Mouse (Mus musculus) ovary, postnatal 36 days (tissue): ENCODE data around the gene Gng11.

Experiments
- DNase-seq: peaks from one replicate; pipeline ENCODE4 v3.0.0; 2022; ENCODE audit warnings: low spot score, mixed read lengths

Gene Gng11

GRCm38 (mm10) chr6:4003890-4004306 lies at the start of gene Gng11:
Gene Gng11, plus strand, starts transcription at chr6:4003904.
- peak; percentile 65 for DNase-seq

DNA sequence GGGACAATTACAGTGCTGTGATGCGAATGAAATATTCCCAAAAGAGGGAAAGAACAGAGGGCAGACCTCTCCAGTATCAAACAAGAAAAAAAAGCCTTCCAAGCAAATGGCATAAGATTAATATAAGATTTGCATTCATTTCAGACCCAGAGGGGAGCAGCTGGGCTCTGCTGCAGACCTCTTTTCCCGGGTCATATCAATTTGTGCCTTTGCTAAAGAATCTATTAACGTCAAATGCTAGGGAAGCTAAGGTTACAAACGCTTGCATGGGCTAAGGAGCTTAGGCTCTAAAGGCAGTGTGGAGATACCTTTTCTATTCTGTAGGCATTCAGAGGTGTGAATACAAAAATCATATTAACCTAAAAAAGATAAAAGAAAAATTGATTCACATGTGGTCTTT lies 48.7 kb upstream of the Gng11 start:
- no peak for DNase-seq

GRCm38 (mm10) chr6:3967676-3968626 lies 35.8 kb upstream of the Gng11 start:
- DNase-seq = peak; percentile 25

GRCm38 (mm10) chr6:3973679-3974078 lies 30.0 kb upstream of the Gng11 start:
- no peak for DNase-seq

DNA sequence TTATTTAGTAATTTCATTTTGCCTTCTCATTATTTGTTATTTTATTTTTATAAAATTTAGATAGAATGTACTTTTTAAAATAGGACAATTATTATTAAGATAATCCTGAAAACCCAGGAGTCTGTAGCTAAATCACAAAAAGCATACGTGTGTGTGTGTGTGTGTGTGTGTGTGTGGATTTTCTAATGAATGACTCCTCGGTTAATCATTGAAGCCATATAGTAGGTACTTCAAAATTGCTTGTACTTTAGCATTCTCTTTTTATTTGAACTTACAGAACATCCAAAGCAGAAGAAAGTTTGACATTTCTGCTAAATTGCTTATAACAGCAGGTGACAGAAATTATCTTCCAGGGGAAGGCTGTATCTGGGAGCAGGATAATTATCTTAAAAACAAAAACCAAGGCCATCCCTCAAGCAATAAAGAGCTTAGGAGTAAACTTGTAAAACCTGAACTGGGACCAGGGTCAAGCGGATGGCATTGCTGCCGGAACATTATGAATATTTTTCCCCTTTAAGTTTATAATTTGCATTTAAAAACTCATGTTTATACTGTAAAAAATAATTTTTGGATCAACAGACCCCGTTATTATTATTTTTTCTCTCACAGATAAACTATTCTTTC lies 20.9 kb upstream of the Gng11 start:
- DNase-seq = no peak

- no peak for DNase-seq
Observed at GRCm38 (mm10) chr6:3988750-3989149, 15.0 kb upstream of the Gng11 start, which contains the start of gene Tfpi2. Gene Tfpi2, minus strand, starts transcription at chr6:3988919.

DNA sequence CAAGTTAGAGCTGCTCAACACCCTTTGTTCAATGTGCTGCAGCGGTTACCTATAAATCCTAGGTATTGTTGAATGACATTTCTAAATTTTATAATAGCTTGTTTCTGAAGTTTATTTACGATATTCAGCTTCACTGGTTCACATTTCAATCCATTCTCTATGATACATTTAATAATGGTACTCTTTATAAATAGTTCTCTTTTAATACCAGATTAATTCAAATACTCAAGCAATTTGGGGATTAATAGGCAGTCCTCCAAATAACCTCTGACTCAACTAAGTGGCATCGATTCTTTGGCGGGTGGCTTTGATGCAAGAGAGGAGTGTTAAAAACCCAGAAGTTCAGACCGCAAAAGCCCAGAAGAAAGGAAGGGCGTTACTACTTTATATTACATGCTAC lies 10.2 kb upstream of the Gng11 start, which contains the start of gene Gngt1:
Gngt1 (plus strand) TSS at position 301 of the 400 bp plus-strand sequence.
- no peak for DNase-seq

- DNase-seq = no peak
Observed at GRCm38 (mm10) chr6:3998089-3998488, 5.6 kb upstream of the Gng11 start.

DNA sequence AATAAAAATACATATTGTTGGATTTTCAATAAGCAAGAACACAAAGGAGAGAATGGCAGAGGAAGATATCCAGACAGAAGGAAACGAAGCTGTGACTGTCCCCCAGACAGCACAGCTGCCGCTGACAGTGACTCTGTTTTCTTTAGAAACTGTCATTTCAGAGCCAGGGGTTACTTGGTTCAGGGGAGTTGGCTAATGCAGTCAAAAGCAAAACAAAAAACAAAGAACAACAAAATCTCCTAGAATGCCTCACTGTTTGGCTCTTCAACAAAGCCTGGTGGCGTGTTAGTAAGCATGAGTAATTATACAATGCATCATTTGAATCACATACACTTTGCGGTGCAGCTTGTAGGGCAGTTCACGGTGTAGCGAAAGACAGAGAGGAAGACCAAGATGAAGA lies 4.4 kb upstream of the Gng11 start:
- DNase-seq = no peak

DNA sequence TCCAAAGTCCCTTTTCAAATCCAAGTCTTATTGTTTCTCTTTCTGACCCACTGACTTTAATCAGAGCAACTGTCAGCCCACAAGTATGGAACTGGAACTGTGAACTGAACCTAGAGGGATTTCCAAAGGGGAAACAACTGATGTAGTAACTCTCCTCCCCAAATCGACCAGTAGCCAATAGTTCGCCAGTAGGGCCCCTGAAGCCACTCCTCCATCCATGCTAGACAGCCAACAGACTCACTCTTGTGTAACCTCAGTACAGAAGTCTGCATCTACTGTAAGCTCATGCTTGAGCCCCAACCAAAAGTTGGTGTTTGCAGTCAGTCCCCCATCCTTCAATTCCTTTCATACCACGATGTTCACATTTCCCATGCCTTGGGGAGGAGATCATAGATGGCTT lies 3.0 kb upstream of the Gng11 start:
- DNase-seq = no peak

DNA sequence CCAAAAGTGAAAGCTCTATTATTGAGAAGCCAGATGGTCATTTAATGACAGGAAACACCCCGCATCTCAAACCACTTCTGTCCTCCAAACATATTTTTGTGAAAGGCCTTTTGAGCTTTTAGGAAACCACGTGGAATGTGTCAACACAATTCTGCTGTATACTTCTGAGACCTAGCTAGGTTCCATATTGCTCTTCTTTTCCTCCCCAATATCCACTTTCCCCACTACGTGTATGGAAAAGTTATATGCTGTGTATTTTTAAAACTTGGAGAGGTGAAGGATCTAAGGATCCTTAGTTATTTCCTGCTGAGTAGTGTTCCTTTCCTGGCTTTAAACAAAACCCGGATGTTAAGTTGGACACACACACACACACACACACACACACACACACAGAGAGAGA lies 259 bp upstream of the Gng11 start:
- DNase-seq = no peak

DNA sequence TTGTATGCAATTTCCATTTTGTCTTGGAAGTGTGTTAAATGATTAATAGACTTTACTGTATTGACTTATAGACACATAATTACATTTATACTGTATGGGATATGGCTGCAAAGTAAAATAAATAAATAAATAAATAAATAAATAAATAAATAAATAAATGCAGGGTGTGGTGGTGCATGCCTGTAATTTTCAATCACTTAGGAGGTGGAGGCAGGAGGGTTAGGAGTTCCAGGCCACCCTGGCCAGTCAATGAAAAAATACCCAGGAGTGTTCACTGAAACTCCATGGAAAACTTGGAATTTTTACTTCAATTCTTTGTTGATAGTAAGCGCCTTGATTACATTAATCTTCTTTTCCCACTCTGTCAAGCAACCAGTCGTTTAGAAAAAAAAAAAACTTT lies 1.1 kb downstream of the Gng11 start:
- DNase-seq = no peak

- DNase-seq = no peak
Observed at GRCm38 (mm10) chr6:4008501-4009040, 4.9 kb downstream of the Gng11 start.

GRCm38 (mm10) chr6:4009548-4009947 lies 5.8 kb downstream of the Gng11 start:
- no peak for DNase-seq

DNA sequence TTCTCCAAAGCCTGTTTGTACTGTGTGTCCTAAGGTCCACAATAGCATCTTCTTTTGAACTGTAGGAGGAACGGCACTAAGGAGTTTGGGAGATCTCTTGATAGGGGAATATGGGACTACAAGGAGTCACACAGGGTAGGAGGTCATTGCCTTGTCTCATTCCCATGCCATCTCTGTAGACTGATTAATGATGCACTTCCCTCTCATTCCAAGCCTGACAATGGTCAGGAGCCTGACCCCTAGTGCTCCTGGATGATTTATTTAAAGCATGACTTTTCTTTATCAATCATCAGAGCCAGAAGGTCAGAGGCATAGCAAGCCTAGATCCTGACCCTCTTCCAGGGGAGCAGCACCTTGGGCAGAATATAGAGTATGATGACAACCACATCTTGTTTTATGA lies 18.9 kb downstream of the Gng11 start:
- DNase-seq = no peak

- DNase-seq = no peak
Observed at GRCm38 (mm10) chr6:4026367-4026766, 22.7 kb downstream of the Gng11 start.

DNA sequence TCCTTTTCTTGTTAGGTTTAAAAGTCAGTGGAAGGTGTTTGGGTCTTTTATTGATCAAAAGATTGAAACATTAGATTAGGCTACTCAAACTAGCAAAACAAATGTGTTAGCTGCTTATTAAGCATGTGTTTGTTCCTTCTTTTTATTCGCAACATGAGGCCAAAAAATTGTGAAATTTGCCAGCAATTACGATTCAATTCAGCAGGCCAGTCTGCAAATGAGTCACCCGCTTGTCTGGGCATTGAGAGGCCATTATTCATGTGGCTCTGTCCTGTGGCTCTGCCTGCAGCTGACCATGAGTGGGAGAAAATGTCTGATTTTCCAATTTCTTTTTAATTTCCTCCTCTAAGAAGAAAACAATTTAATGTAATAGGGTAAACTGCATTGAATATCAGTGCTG lies 27.3 kb downstream of the Gng11 start:
- DNase-seq = no peak

- no peak for DNase-seq
Observed at GRCm38 (mm10) chr6:4041821-4042220, 38.1 kb downstream of the Gng11 start.

GRCm38 (mm10) chr6:4047200-4047599 lies 43.5 kb downstream of the Gng11 start:
- DNase-seq = no peak

DNA sequence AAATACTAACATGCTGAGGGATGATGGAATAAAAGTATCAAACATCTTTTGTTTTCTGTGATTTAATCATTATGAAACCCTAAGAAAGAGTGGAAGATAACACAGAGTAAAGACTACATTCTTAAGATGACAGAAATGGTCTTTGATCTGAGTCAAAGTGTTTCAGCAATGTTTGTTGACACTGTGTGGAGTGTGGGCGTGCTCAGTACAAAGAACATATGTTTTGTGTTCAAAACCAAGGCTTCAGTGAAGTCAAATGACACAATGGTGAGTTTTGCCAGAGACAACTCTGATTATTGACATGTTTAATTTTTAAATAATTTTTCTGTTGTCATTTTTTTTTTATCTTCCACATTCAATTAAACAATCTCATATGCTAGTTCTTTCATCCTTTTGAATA lies 49.1 kb downstream of the Gng11 start:
- DNase-seq = no peak

DNA sequence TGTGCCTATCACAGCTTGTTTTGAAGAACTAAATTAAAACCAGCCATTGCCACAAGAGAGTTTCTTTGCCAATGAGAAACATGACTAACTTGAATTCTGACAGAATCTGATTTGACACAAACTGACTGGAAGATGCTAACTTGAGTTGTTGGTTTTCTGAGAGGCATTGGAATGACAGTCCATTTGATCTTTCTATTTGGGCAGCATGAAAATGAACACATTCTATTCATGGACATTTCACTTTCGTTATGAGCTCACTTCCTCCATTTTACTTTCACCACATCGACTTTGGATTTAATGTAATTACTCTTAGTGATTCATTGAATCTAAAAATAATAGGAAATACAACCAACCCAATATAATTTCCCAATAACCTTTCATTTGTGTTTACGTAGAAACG lies 50.7 kb downstream of the Gng11 start:
- no peak for DNase-seq
